Mouse (Mus musculus): ENCODE results near the gene Itga1.

Itga1 gene

DNA sequence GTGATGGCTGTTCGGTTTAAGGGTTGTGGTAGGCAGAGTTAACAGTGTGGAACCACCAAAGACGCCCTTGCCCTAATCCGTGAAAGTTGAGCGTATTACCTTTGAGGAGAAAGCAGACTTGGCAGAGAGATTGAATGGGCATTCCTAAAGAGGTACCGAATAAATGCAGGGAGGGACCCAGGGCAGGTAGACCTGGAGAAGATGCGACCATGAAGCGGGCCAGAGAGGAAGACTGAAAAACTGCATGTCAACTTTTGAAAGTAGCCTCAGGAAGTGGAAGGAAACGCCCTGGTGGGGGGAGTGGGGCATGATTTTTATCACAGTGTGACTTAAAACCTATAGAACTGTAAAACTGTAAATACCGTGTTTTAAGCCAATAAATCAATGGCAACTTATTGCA is 2.4 kb downstream of the Itga1 start:
- no peak for DNase-seq (ENCODE audit: low spot score in 2 of 2)

DNA sequence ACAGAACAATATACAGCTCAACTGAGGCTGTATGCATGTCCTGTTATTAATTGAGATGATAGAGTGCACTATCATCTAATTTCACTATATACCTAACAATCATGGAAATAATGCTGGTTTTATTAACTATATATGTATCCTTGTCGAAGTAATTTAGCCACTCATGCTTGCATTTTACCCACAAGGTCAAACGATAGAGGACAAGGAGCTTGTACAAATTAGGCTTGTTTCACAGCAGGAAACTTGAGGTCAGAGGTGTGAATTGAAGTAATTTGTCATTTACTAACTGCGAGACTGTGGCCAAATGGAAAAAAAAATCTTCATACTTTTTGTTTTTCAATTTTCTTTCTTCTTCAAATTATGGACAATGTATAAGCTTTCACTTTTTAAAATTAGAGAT is 3.5 kb downstream of the Itga1 start:
- DNase-seq (ENCODE audit: low spot score in 2 of 2) = peak in 1 of 2 experiments; percentile 49

DNA sequence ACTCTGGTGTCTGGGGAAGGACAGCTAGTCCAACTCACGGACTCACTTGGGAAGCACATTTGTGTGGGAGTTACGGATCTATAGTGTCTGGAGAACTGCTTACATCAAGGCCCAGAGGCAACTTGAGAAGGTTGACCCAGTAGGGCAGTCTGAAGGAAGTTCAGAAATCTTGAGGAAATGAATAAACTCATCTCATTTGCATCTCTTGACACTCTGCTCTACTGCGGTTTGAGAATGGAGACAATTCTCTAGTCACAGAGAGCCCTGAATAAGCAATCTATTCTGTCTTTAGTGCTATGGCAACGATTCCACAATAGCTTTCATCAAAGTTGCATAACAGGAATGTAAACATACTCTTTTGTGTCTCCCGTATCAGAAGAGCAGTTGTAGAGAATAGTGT is 4.8 kb downstream of the Itga1 start:
- no peak for DNase-seq (ENCODE audit: low spot score in 2 of 2)

DNA sequence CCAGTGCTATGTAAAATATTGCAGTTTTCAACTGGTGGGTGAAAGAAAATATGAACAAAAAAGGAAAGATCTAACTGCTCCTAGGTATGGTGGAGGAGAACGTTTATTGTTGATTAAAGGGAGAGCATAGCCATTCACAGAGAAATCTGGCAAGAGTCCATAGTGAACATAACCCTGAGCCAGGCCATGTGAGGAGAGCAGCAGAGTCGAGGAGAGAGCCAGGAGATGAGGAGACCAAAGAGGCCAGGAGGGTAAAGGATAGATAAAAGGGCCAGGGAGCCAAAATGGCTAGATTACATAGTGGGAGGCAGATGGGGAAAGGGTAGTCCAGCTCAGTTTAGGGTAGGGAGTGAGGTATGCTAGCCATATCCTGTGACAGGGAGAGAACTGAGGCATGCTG is 5.5 kb downstream of the Itga1 start:
- no peak for DNase-seq (ENCODE audit: low spot score in 2 of 2)

DNA sequence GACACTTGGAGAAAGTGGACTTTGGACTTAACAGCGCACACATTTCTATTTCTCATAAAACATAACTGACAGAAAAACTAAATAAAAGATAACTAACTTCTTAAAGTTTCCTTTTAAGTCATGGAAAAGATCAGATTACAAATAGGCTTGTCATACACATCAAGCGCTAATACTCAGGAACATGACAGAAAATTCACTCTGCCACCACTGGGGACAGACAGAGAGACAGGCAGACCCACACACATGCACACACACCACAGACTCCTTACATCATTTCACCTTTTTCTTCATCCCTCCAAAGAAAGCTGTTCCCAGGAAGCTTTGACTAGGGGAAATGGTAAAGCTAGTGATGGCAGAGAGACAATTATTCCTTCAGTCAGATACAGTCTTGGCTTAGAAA is 6.4 kb downstream of the Itga1 start:
- no peak for DNase-seq (ENCODE audit: low spot score in 2 of 2)

DNA sequence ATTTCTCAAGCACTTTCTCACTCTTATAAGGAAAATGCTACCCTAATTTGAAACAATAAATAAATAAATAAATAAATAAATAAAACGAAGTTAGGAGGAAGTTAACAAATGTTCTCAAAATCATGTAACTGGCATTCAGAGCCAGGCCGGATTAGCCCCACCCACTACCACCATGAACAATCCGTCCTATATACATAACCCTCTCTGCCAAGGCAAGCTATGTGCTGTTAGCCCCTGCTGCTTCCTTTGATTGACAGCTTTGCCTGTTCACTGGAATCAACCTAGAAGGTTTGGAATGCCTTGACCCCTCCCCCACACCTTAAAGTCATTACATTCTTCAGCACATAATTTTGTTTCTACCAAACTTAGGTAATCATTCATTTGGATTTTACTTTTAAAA is 10.3 kb downstream of the Itga1 start:
- no peak for DNase-seq (ENCODE audit: low spot score in 2 of 2)

DNA sequence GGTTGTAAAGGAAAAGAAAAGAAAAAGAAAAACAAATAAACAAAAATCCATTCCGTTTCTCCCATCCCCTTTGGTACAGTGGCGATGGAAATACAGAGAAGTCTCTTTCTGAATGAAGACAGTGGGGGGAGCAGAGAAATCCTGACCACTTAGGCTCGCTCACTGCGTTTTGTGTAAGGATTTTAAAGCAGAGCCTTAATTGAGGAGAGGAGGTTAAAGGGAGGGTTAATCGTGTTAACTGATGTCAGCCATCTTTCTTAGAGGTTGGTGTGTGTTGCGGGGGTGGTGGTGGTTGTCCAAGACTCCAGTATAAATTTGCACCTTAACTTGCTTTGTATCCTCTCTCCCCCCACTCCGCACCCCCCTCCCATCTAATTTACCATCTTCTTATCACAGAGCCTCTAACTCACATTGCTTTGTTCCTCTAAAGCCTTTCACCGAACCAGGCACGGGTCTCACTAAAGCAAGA is 10.8 kb downstream of the Itga1 start:
- DNase-seq (ENCODE audit: low spot score in 2 of 2) = no peak

DNA sequence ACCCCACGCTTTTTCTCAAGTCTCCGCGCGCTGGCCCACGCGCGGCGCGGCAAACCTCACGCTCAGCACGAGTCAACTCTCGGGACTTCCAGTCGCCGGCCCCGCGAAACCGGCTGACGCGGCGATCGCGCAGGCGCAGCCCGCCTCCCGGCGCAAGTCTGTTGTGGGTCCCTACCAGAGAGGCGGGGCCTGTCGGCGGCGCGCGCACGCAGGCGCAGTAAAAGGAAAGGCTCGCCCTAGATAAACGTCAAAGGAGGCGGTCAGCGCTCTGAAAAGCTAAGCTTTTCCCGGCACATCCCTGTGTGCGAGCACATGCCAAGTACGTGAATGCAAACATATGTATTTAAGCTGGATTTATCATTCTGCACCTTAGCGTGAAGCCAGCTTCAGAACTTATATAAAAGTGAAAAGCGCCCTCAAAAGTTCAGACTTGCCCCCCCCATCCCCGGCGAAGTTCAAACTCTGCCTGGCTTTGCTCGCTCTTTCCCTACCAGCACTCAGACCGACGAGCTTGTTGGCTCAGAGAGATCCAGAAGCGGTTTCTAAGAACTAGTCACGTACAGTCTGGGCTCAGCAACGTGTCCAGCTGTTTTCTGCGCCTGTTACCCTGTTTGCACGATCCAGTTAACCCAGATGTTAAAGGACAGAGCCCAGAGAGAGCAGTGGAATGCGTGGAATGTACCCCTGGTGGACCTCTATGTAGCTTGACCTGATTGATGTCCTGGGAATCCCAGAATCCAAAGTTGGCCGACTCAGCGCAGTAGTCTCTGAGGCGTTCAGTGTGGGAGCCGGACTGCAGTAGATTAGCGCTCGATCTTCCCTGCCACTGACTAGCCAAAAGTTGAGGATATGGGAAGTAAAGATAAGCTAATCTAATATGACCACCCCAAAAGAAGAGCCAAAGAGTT is 11.4 kb downstream of the Itga1 start, which contains the start of gene Pelo:
Gene Pelo (minus strand): TSS at position 118 of the 908 bp plus-strand sequence.
- peak; percentile 93 to 95 for DNase-seq (ENCODE audit: low spot score in 2 of 2)

DNA sequence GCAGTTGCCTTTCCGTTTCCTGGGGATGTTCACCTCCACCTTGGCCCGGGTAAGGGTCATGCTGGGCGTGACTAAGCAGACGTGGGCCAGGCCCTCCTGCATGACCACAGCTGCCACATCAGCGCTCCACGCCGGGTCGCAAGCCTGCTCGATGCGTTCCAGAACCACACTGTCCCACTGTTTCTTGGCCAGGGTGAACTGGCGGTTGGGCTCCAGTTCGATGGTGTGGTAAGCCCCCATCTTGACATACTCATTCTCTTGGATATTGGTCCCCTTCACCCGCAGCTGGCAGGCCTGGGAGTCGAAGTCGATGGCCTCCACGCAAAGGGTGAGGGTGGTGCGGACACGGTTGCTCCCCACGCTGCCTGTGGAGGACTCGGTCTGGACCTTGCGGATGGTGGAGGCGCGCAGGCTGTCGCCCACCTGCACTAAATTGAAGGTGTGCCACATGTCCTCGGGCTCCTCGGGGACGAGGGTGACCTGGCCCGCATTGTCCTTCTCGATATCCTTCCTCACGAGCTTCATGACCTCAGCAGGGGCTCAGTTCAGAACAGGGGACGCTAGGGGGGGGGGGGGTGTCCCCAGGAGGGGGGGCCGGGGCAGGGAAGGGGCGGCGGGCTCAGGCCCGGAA is 12.3 kb downstream of the Itga1 start:
- no peak for DNase-seq (ENCODE audit: low spot score in 2 of 2)

DNA sequence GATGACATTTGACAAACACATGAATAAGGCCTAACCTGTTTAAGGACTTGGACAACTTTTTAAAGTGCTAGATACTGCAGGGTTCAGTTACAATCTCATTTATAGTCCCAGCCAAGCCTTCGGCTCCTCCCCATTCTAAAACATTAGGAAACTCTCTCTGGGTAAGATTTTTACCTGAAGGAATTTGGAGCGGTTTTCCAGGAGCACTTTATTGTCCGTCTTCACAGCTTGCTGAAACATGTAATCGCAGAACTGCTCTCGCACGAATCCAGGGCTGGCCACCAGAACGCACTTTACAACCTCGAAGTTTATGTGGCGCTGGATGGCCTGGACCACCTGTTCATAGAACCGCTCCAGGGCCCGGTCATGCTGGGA is 12.8 kb downstream of the Itga1 start:
- no peak for DNase-seq (ENCODE audit: low spot score in 2 of 2)

DNA sequence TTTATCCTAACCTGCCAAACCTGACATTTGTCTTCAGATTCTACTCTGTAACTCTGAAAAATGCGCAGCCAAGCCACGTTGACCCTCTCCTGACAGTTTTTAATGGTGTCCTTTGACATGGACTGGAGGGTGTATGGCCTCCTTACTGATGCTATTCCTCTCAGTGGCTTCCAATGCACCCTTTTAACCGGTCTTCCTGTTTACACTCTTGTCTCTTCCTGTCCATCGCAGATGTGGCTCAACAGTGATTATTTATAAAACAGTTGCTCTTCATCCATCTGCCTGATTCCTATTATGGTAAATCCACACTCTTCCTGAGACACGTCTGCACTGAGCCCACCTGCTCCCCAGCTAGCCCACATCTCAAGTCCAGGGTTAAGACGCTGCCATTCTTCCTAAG is 15.8 kb downstream of the Itga1 start:
- DNase-seq (ENCODE audit: low spot score in 2 of 2) = no peak

DNA sequence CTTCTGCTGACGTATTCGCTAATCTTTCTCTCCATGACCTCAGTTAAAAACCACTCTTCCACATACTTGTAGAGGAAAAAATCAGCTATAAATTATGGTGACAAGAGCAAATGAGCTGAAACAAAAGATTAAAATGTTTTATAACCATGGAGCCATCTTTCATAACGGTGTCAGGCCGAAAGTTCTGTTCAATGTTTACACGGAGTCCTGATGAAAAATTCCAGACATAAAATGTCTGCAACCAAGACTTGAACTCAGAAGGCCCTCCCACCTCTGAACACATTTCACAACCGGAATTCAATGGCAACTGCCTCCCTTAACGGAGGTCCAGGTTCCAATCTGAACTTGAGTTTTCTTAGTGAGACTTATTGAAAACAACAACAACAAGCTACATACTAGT is 19.4 kb downstream of the Itga1 start:
- no peak for DNase-seq (ENCODE audit: low spot score in 2 of 2)

DNA sequence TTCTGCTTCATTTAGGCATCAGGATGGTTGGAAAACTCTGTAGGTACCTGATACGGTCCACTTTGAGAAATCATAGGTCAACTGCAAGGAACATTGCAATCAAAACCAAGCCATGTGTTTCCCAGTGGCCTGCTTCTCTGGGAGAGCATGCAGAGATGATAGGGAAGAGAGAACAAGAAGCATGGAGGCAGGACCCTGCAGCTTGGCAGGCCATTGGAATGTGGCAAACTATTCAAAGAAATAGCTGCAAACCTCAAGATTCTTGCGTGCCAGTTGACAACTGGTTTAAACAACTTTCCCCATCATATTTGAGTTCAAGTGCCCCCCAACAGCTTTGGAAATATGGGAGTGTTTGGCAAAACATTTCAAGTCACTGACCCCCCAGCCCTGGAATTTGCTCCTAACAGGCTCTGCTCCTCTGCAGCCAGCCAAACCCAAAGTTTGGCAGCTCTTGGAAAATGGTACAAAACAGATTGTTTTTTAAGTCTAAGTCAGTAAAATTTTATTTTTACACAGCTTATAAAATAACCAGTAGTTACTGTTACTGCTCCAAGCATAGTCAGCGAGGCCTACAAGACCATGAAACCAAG is 21.7 kb downstream of the Itga1 start:
- no peak for DNase-seq (ENCODE audit: low spot score in 2 of 2)

DNA sequence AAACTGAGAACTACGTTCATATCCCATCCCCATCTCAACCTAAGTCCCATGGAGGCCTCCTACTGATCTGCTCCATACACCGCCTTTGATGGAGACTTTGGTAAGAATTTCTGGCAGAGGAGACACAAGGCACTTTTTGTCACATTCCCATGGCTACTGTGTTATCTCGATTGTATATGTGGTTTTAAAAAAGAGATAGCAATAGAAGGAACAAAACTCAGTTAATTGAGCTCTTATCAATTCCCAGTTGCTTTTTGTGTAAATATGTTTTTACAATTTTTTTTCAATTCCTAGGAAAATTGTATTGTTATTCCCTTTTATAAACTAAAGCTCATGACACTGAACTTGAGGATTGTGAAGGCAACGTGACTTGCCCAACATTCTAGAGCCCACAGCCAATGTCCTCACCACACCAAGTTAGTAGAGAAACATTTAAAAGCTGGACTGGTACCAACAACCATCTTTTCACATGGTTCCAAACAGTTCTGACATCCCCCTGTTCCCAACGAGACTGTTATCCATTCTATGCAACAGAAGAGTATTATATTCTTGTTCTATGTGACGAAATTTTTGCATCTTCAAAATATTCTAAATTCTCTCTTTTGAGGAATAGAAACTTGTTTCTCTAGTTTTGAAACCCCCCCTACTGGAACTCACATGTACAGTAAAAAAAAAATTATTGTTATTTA is 22.6 kb downstream of the Itga1 start:
- no peak for DNase-seq (ENCODE audit: low spot score in 2 of 2)

DNA sequence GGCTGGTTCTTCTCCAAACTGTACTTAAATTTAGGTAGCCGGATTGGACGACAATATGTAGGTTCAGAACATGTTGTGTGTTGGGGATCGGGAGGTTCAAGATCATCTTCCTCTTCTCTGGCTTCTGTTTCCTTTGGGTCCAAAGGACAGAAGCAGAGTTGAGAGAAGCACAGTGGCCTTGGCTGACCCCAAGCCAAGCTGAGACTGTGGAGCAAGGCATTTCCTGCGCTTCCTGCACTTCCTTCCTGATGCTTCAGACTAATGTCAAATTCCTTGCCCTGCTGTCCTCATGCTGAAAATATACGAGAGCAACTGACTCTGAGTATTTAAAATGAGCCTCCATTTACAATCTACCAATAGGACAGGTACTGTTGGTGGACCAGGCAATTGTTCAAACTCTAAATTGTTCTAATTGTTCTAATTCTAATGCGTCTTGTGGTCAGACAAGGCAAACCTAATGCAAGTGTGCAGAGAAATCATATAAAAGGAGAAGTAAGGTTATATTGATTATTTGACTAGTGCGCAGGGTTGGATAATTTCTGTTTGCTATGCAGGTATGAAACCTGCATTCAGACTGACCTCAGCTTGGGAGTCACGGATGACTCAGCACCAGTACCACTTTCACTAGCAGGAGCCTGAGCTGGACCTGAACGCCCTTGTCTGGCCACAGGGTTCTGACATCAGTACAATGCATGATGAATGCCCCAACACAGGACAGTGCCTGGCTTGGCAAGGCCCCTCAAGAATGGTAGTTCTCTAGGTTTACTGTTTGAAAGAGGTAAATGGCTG is 24.2 kb downstream of the Itga1 start:
- no peak for DNase-seq (ENCODE audit: low spot score in 2 of 2)

DNA sequence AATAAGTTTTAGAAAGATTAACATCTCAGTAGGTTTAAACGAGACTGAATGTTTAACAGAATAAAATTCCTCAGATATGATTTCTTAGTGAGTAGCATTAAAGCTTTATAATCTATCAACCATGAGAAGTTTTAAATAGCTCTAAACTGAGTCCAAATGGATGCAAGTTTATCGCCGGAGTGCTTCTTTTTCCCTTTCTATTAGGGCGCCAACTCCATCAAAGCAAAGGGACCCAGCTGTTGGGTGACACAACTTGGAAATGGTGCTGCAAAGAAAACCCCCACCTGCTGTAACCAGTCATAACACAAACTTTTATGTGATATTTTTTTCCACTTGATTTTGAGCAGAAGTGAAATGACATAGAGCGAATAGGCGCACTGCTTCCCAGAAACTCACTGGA is 29.4 kb downstream of the Itga1 start:
- DNase-seq (ENCODE audit: low spot score in 2 of 2) = no peak

DNA sequence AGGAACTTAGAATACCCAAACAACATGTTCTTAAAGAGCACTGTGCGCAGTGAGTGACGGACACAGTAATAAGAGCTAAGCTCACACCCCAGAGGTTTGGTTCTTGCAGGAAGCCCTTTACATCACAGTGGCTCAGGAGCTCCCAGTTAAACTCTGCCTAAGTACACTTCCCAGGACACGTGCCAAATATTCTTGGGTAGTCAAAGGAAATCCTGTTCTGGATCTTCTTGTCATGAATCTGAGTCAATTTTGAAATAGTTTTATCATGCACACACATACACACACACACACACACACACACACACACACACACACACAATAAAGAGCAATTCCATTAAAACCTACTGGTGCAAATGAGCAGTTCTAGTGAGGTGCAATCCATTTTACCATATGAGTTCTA is 30.3 kb downstream of the Itga1 start:
- DNase-seq (ENCODE audit: low spot score in 2 of 2) = no peak

DNA sequence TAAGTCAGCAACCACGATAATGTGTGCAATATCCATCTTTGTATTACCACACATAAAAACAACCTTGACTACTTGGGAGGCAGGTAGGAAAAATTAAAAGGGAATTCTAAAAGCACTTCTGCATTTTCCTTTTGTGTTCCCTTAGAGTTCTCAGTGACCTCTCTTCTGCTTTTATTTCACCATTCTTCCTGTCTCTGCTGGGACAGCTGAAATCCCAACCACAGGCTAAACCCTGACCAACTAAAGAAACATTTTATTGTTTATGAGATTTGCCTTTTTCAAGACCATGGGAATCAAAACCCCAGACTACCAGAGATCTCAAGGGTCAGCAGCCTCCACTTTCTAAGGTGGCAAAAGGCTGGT is 33.8 kb downstream of the Itga1 start:
- no peak for DNase-seq (ENCODE audit: low spot score in 2 of 2)

DNA sequence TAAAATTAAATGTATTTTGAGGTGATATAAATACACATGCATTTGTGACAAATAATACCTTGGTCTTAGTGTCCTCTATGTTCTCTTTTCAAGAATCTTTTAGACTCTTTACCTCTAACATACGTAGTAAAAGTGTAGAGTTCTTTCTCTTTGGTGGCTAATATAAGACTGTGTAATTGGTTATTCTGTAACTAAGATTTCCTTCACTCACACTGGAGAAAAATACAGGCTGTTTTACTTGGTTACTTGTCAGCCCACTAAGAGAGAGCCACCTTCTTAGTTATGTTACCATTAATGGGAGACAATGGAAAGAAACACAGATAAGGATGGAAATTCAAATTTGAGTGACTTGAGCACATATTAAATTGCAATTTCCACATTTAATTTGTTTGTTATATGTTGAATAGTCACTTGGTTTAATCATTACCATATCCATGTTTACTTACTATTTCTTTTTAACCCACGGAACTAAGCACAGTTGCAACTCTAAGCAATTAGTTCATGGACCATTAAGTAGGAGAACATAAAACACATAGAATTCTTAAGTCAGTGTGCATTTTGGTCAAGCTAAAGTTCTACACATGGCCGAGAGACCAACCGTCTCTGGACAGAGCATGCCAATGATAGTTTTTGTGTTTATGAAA is 34.3 kb downstream of the Itga1 start:
- no peak for DNase-seq (ENCODE audit: low spot score in 2 of 2)

DNA sequence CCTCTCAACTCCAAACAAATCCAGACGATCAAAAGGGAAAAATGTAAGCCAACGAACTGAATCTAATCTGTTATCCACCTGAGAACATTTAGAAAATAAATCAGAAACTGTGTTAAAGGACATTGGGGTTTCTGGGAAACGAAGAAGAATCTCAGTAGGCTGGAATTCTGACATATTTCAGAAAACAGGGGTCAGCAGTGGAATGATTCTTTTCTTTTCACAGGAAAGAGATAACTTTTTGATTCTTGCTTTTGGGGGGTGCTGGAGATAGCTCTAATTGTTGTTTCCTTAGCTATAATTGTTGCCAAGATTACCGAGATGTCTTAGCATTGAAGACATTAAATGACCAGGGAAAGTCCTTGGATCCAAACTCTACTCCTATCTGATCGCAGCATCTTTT is 44.2 kb downstream of the Itga1 start:
- no peak for DNase-seq (ENCODE audit: low spot score in 2 of 2)

DNA sequence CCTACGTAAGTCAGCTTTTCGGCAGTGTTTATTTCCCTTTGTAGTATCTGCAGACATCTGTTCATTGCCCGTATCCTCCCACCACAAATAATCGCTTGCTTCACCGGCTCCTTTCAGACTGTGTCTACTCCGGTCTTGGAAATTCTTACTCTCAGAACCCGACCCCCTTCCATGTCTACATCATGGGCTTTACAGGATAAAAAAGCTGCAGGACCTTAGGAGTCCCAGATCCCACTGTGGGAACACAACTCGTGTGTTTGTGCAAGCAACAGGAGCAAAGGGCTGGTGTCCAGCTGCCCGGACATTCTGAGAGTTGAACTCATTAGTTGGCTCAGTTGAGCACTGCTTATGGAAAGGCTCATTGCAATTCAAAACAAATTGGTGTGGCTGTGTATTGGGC is 47.0 kb downstream of the Itga1 start:
- DNase-seq (ENCODE audit: low spot score in 2 of 2) = no peak

Measured in natural killer cell, adult 2 months (primary cell).